Mouse (Mus musculus) intestine, embryonic 14.5 days (tissue): ENCODE results near the gene Dido1. TPM values are rescaled to one million over a fixed set of nuclear protein-coding genes. Genes with fewer than 3 reads are reported as not detected.

Source experiments
- ATAC-seq: fragments of 200-750 bp; cut with Nextera tagmentation; replicated peaks from 2 replicates; pipeline ENCODE4 v1.8.0; 2017; ENCODE audit warnings: low read depth, moderate number of reproducible peaks, moderate TSS enrichment, moderate library complexity; ENCODE audit not compliant: low FRiP score, low TSS enrichment
- DNase-seq: peaks from one replicate; pipeline ENCODE4 v3.0.0-alpha.2; 2018; ENCODE audit warnings: low spot score
- H3K27ac ChIP-seq: fragments of 300-500 bp; sonication (generic); 2 replicates; pipeline ENCODE4 v1.5.1; 2014; ENCODE audit warnings: low read depth, mild to moderate bottlenecking, control low read depth
- H3K27me3 ChIP-seq: fragments of 300-500 bp; sonication (generic); replicated peaks from 2 replicates; pipeline ENCODE4 v1.6.1; 2014; ENCODE audit warnings: low read length, control low read depth; ENCODE audit not compliant: control insufficient read depth, insufficient read depth
- H3K36me3 ChIP-seq: fragments of 300-500 bp; sonication (generic); 2 replicates; pipeline ENCODE4 v1.6.1; 2014; ENCODE audit warnings: low read length, control low read depth; ENCODE audit not compliant: control insufficient read depth, insufficient read depth
- H3K4me1 ChIP-seq: fragments of 300-500 bp; sonication (generic); replicated peaks from 2 replicates; pipeline ENCODE4 v1.6.1; 2014; ENCODE audit warnings: low read length, control low read depth, mixed read lengths; ENCODE audit not compliant: control insufficient read depth, insufficient read depth
- H3K4me2 ChIP-seq: fragments of 300-500 bp; sonication (generic); 2 replicates; pipeline ENCODE4 v1.6.1; 2014; ENCODE audit warnings: low read length
- H3K4me3 ChIP-seq: fragments of 300-500 bp; sonication (generic); 2 replicates; pipeline ENCODE4 v1.5.1; 2014; ENCODE audit warnings: low read depth, low read length, control low read depth, mixed read lengths
- H3K9ac ChIP-seq: fragments of 300-500 bp; sonication (generic); 2 replicates; pipeline ENCODE4 v1.6.1; 2014; ENCODE audit warnings: mild to moderate bottlenecking, low read length
- H3K9me3 ChIP-seq: fragments of 300-500 bp; sonication (generic); 2 replicates; pipeline ENCODE4 v1.6.1; 2016; ENCODE audit warnings: low read length, control low read depth; ENCODE audit not compliant: control insufficient read depth
- WGBS: fragments of 180-500 bp; shearing (Covaris S2); extraction: QIAGEN DNeasy Blood & Tissue Kit; methylation state at CpG from one replicate; pipeline ENCODE4 v1.1.7; 2014; 5-methylcytosine and 5-hydroxymethylcytosine counted together
- polyA plus RNA-seq: library from polyadenylated mRNA; unstranded; fragments of >200 nt; fragmentation: Nextera tagmentation; extraction: Ambion mirVana; gene quantifications from 2 replicates; pipeline ENCODE4 v1.2.1, GENCODE M21; 2014

Dido1 gene
- polyA plus RNA-seq, 1 experiment from 2014 or later, result 31.0 TPM

- Histone ChIP-seq H3K27ac (no peak overlapping the region), H3K9me3 (no peaks in the 10 kb centered on the region), H3K4me3 (no peak overlapping the region), H3K27me3 (no peaks in the 10 kb centered on the region), H3K9ac (no peak overlapping the region), H3K36me3 (no peaks in the 10 kb centered on the region), H3K4me2 (no peak overlapping the region), H3K4me1 (no peaks in the 10 kb centered on the region)
- 78% methylated on average over 4 of the region's 4 CpGs for WGBS
- no peak for DNase-seq
- no peak; the same call in 1 of the 2 replicates for ATAC-seq
These were observed 99.5 kb downstream of the Dido1 start for GRCm38 (mm10) chr2:180610283-180610682.

Other genes starting within 250 kb of the Dido1 start
- 6.2 and 6.3 TPM in 2 replicates for gene Ntsr1, start 210.0 kb downstream of the Dido1 start, polyA plus RNA-seq
- 26.2 and 27.3 TPM in 2 replicates for gene Mrgbp, start 128.7 kb downstream of the Dido1 start, polyA plus RNA-seq
- gene Ogfr, start 120.8 kb downstream of the Dido1 start, polyA plus RNA-seq, result 62.7 and 64.6 TPM in 2 replicates
- gene Col9a3, start 112.2 kb downstream of the Dido1 start, polyA plus RNA-seq, result 6.6 and 7.2 TPM in 2 replicates
- 0.09 and 0.19 TPM in 2 replicates for gene Tcfl5, start 67.3 kb downstream of the Dido1 start, polyA plus RNA-seq
- 51.7 and 52.0 TPM in 2 replicates for gene Gid8, start 118 bp upstream of the Dido1 start, polyA plus RNA-seq
- 1.9 and 2.1 TPM in 2 replicates for gene Slc17a9, start 15.3 kb upstream of the Dido1 start, polyA plus RNA-seq
- not detected in 2 replicates for gene Bhlhe23, start 66.9 kb upstream of the Dido1 start, polyA plus RNA-seq
- gene Ythdf1, start 210.9 kb upstream of the Dido1 start, polyA plus RNA-seq, result 42.0 and 61.0 TPM in 2 replicates
- 0.26 TPM in 1 of 2 replicates, not detected in the other for gene Birc7, start 219.0 kb upstream of the Dido1 start, polyA plus RNA-seq
- gene Nkain4, start 244.7 kb upstream of the Dido1 start, polyA plus RNA-seq, result 51.0 and 53.3 TPM in 2 replicates